Mouse (Mus musculus) spleen, adult 18-20 months (tissue): ENCODE results near the gene Hnf4a.
A peak's percentile ranks its signal among the peaks of the same experiment; 100 is the strongest.
"Not testable (repeated sequence)": the region's sequence is repeated elsewhere in the genome, so short reads cannot be mapped to it uniquely, and the experiment has no call there.

Source experiments
- DNase-seq, 2 experiments: peaks; one replicate each; pipeline ENCODE4 v3.0.0; 2022; ENCODE audit warnings: mixed read lengths in 2 of 2

Gene Hnf4a

DNA sequence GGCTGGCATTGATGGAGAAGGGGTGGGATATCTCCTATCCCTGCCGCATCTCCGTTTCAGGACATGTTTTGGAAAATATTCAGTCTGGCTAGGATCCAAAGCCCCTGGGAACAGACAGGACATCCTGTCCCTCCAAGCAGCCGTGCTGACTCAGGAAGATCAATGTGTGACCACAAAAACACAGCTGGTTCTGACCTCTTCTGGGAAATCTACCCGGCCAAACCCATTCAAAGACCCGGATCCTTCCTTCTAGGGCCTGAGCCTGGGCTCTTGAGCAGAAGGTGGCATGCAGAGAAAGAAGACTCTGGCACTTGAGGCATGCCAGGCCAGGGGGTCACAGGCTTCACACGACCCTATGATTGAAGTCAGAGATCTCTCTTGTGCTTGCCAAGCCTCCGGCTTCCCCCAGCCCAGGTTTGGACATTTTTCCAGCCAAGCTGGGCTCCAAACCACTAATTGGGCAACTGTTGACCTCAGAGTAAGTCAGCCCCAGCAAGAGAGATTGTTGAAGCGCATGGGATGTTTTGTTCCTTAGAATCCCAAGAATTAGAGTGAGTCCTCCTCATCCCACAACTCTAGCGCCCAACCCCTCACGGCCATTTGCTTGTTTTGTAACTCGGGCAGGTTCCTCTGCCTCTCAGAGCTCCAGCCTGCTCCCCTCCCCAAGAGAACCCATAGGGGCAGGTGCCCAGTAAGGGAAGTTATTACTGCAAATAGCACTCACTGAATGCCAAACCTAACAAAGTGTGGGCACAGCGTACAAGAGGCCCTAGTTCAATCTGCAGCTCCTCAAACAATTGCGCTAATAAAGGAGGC lies 89.7 kb downstream of the Hnf4a start:
- no peak for DNase-seq

DNA sequence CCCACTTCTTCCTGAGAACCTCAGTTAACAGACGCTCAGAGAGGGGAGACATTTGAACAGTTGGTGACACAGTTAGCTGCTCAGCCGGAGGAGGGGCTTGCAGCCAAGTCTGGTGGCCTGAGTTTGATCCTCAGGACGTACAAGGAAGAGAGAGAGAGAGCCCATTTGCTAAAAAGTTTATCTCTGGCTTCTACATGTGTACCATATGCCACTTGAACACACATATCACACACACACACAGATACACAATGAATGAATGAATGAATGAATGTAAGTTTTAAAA lies 90.2 kb downstream of the Hnf4a start:
- DNase-seq = no peak

DNA sequence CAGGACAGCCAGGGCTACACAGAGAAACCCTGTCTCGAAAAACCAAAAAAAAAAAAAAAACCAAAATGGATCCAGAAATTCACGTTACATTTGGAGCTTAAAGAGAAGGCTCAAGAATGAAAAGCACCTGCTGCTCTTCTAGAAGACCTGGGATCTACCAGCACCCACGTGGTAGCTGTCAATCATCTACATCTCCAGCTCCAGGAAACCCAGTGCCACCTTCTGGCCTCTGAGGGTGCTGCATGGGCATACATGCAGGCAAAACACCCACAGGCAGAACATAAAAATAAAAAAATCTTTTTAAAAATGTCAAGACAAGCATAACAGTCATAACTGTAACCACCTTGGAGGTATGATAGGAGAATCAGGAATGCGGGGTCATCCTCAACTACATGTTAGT lies 91.1 kb downstream of the Hnf4a start:
- peak; percentile 45 to 69 for DNase-seq

DNA sequence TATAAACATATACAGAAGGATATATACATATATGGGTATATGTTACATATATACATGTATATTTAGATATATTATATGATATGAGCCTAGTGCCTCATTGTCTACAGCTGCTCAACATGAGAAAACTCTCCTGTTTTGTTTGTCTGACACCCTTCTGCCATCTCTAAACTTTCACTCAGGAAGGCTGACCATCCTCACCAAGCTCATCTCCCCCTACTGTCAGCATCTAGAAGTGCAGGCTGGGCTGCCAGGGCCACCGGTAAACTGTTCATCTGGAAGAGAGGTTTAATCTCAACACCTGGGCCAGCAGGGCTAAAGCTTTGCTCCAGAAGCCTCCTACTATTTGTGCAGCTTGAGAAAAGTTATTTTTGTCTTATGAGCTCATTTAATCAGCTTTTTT lies 92.6 kb downstream of the Hnf4a start:
- DNase-seq = peak; percentile 55 to 71

DNA sequence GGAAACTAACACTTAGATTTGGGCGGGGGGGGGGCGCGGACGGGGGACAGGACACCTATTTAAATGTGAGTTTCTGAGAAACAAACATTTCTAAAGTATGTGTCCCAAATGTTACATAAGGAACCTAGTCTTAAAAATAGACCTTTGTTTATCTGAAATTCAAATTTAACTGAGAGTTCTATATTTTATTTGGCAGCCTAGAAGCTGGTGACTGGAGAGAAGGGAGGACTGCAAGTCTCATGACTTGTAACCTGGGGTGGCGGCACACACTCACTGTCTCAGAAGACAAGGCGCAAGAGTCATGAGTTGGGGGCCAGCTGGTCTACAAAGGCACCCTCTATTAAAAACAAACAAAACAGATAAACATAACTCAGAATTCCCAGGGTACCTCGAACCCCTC lies 94.5 kb downstream of the Hnf4a start:
- no peak for DNase-seq

DNA sequence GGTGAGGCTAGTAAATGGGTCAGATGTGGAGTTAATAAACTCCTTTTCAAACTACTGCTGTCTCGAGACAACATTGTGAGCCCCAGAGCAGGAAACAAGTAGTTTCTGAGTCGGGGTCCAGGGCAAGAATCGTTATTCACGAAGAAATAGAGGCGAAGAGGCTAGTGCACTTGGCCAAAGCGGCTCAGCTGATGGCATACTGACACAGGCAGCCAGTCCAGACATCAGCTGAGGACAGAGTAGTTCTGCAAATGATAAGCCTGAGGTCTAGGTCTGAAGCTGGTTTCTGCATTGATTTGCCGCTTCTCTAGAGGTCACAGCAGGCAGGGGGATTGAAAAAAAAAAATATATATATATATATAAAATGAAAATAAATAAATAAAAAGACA lies 95.1 kb downstream of the Hnf4a start:
- no peak for DNase-seq

DNA sequence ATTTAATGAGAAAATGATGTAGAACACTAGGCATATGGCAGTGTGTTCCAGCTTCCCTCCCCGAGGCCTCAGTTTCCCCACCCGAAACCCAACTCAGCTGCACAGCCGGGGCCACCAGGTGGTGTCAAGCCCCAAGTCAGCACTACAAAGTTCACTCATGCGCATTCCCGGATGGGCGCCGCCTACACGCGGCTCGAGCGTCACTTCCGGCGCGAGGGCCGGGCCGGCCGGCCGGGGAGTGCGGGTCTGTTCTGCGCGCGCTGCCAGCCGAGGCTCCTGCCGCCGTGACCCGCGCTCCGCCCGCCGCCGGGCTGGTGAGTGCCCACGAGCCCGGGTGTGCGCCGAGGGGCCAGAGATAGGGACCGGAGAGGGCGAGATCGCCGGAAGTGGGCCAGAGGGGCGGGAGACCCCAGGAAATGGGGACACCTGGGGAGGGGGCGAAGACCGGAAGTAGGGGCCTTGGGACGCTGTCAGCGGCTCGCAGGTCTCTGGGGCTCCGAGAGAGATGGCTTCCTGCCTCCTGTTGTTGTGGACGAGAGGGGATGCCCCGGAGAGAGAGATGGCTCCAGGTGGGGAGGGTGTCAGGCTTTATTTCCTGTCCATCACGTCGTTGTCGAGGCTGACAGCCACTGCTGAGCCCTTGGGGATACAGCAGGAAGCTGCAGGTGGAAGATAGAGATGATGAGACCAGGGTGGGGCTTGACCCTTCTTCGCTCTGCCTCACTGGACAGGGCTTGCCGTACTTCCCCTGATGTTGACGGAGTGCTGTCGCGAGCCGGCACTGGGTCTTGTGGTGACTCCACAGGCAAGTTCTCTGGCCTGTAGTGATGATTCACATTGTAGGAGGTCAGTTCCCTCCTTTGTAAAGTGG lies 95.7 kb downstream of the Hnf4a start, which contains the start of gene Ttpal:
Gene Ttpal (plus strand): TSS at position 214 of the 871 bp plus-strand sequence.
- peak; percentile 88 for DNase-seq

DNA sequence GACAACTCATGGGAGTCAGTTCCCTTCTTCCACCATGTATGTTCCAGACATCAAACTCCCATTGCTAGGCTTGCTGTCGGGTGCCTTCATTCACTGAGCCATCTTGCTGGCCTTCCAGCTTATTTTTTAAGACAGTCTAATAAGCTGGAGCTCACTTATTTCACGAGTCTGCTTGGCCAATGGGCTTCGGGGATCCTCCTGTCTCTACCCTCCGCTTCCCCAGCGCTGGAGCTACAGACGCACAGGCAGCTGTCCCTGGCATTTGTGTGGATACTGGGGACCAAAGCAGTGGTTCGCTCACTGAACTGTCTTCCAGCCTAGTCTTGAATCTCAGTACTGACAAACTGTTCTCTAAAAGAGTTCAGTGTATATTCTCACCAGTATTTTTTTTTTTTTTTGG lies 99.6 kb downstream of the Hnf4a start:
- DNase-seq = no peak

DNA sequence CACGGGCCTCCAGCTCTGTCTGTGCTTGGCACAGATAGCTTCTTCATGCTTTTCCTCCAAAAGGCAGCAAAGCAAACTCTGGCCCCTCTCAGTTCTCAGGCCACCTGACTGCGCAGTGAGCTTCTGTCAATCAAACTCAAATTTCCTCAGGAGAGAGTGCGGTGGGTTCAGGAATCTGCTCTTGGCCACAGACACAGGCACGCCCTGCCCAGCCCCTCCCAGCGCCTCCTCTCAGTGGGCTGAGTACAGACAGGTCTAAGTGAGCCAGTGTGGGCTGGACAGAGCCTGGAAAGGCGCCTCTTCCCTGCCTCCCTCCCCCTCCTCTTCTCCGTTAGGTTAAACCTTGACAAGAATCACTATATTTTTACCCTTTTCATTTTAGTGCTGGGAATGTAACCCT lies 101.4 kb downstream of the Hnf4a start:
- DNase-seq = no peak

DNA sequence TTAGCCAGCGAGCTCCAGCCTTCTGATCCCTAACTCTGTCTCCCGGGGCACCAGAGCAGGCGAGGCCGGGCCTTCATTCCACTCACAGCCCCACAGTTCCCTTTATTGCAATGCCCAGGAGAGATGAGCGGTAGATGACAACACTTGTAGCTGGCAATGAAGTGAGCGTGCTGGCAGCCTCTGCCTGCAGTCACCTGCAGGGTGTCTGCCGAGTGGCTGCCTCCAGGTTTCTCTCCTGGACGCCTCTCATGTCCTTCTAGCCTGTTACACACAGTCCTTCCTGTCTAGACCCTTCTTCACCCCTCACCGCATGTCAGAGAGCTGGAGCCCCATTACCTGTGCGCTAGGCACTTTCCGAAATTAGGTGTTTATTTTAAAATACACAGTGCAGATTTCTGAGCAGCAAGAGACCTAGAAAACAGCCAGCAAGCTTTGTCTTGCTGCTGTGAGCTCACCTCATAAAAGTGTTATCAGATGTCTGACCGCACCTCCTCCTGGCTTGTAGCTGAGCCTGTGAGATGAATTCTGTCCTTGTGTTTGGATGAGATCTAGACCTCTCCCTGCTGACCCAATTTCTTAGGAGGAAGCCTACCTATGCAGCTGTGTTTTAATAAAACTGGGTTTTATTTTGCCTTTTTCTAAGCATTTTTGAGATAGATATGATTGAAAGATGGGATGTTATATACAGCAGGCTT lies 102.8 kb downstream of the Hnf4a start:
- DNase-seq = no peak

DNA sequence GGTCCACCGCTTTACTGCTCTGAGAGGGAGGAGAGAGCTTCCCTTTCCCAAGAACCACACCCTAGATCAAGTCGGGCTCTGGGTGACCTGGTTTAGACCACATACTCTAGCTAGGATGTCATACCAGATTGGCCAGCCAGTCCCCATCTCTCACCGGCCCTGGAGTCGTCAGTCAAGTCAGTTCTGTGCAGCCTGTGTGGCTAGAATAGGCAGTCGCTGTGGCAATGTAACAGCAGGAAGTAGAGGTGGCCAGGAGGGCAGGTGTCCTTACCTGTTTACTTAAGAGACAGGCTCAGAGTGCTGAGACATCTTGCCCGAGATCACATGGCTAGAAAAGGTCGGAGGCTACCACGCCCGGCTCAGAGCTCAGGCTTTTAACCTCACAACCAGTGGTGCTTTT lies 104.6 kb downstream of the Hnf4a start:
- DNase-seq = no peak

DNA sequence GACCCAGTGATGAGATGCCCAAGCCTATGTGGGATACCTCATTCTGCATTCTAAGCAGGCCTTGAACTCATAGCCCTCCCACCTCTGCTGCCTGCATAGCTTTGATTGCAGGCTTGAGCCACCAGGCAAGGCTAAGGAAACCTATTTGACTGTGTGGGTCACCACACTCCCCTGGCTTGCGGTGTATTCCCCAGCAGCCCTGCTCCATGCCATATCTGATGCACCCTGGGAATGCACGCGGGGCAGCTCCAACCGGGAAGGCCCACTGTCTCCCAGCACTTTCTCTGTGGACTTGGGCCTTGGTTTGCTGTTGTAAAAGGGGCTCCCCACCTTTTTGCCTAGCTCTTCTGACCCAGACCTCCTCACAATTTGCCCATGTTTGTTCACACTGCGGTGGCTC lies 106.6 kb downstream of the Hnf4a start:
- no peak for DNase-seq

DNA sequence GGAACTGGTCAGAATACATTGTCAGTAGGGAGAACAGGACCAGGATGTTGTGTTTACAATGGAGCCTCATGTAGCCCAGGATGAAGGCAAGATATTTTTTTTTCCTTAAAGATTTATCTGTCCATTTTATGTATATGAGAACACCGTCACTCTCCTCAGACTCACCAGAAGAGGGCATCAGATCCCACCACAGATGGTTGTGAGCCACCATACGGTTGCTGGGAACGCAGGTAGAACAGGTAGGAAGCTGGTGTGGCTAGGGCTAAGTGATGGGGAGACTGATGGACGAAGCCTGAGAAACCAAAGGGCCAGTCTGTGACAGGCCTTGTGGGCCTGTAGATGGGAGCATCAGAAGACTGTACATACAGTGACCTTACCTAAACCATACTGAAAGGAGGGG lies 107.4 kb downstream of the Hnf4a start:
- DNase-seq = no peak

DNA sequence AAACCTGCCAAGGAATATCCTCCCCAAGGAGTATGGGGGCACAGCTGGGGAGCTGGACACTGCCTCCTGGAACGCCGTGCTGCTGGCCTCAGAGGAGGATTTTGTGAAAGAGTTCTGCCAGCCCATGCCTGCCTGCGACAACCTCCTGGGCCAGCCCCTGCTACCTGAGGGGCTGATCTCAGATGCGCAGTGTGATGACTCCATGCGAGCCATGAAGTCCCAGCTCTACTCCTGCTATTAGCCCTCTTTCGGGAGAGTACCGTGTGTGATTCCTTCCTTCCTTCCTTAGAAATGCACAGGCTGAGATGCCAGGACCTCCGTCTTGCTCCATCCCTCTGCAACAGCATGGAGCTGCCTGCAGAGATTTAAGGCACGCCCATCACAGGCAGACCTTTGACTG lies 108.8 kb downstream of the Hnf4a start:
- no peak for DNase-seq

DNA sequence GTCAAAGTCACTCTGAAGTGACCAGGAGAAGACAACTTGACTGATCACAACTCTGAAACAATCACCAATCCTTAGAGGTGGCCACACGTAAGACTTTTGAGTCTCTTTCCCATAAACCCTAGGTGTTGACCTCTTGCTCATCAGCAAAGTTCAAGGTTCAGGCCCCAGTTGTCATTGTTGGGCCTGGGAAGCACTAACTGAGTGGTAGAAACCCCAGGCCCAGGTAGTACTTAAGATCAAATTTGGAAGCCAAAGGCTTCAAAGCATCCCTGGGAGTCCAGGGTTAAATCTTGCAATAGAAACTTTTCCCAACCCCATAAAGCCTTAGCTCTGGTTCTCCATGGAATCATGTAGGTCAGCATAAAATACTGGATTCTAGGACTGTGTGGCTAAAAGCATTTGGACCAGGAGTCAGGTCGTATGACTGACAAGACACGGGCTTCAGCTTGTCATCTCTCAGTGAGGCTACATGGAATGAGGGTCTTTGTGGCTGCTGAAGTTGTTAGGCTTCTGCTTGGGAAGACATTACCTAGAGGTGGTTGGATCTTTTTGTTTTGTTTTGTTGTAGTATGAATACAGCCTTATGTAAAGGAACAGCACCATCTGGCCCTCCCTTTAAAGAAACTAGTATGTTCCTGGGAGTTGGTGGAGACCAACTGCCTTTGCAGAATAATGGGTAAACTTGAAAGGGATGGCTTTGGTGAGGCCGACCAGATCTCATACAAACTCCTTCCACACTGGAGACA lies 109.5 kb downstream of the Hnf4a start:
- DNase-seq = no peak

DNA sequence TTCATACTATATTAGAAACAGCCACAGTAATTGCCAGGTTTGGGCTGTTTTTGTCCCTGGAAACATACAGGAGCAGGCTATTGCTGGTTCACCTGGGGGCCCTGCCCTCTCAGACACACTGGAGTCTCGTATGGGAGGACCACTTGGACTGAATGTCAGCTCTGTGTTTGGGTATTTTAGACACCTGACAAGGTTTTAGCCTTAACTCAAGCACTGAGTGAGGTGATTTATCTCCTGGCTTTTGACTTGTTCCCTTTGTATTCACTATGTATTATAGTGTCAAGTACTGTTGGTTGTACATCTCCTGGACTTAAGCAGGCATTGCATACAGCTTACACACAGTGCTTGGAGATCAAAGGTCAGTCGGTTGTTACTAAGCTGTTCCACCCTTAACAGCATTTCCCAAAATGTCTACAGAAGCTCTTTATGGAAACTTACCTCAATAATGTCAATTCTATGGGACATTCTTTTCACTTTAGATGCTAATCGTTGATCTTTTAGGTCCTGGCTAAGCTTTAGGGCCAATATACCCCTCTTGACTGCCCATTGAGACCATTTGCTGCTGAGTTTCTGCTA lies 110.1 kb downstream of the Hnf4a start:
- no peak for DNase-seq

DNA sequence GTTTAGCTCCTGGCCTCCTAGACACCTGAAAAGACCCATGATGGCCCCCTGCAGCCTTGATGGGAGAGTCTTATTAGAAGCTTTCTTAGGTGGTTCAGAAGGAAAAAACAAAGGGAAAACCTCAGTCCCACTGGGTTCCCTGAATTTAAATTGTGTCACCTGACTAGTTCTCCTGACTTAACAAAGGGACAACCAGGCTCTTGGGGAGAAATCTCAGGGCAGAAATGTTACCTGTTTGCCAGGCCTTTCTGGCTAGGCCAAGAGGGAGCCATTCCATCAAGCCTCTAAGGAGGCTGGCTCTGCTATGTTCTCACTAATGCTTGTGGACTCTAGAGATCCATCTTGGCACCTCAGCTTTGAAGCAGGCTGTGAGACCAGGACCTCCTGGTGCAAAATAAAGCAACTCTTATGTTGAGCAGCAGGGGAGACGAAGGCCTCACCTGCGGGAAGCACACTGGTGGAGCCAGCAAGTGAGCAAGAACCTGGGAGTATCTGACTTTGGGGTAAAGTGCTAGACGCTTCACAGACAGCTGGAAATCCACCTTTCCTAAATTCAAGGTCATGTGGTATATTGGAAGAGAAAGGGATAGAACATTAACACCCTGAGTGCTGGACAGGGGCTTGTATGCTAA lies 110.7 kb downstream of the Hnf4a start:
- no peak for DNase-seq

DNA sequence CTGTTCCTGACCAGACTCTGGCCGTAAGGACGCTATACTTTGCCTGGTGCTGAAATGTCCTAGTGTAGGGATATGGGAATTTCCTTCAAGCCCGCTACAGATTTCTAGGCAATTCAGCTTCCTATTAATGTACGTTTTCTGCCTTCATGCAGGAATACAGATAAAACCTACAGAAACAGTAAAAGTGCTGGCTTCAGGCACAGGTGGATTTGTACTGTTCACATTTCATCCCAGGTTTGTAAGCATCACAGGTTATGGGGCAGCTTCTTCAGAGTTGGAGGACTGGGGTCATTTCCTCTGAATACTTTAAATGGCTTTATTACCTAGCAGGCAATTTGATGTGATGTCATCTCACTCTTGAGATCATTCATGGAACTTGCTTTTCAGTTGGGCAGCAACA lies 111.3 kb downstream of the Hnf4a start:
- no peak for DNase-seq

DNA sequence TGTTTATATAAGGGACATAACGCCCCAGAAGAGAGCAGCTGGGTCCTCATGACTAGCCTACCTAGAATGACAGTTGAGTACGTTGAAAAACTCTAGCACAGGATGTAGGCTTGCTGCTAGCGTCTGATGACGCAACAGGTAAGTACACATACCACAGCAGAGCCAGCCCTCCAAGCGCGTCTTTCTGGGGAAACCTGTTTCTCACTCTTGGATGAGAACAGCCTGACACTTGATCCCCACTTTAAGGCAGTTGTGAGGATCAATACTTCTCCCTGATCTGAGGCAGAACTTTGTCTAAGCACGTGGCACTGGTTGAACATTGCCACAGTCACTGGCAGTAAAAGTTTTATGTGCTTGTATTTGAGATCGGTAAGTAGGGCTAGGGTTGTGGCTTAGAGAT lies 113.8 kb downstream of the Hnf4a start:
- no peak for DNase-seq

DNA sequence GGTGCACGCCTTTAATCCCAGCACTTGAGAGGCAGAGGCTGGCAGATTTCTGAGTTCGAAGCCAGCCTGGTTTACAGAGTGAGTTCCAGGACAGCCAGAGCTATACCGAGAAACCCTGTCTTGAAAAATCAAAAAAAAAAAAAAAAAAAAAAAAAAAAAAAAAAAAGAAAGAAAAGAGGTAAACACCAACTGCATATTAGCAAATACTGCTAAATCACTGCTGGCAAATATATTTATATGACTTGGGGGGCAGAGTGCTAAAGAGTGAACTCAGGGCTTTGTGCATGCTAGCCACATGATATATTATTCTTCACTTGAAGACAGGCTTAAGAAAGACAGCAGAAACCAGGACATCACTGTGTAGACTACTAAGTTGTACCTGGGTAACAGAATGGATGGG lies 114.8 kb downstream of the Hnf4a start:
- DNase-seq = not testable (repeated sequence)
